Mouse (Mus musculus) embryonic facial prominence, embryonic 11.5 days (tissue): ENCODE measurements around the gene Bik. TPM values are rescaled to one million over a fixed set of nuclear protein-coding genes. Genes with fewer than 3 reads are reported as not detected.

ENCODE experiments used
- microRNA-seq: library from miRNA; unstranded; fragments of <30 nt; microRNA quantifications from one replicate; pipeline ENCODE4, GENCODE M21; 2016; ENCODE audit warnings: borderline number of aligned reads
- polyA plus RNA-seq: library from polyadenylated mRNA; unstranded; fragments of >200 nt; fragmentation: Nextera tagmentation; extraction: Ambion mirVana; gene quantifications from 2 replicates; pipeline ENCODE4 v1.2.1, GENCODE M21; 2014

Gene Bik
- polyA plus RNA-seq, 1 experiment from 2014 or later: 2.7 TPM

Small RNA genes within 50 kb of the gene (microRNA-seq; reads per million reads assigned to microRNA genes)
- gene Gm24575: not detected

Other genes starting within 250 kb of the Bik start
- 37.0 and 40.8 TPM in 2 replicates for gene Arfgap3, start 176.6 kb upstream of the Bik start, polyA plus RNA-seq
- gene Pacsin2, start 62.3 kb upstream of the Bik start, polyA plus RNA-seq: 41.7 and 41.9 TPM in 2 replicates
- gene Ttll1, start 16.0 kb upstream of the Bik start, polyA plus RNA-seq: 18.1 and 19.8 TPM in 2 replicates
- 24.7 and 32.5 TPM in 2 replicates for gene Tspo, start 36.7 kb downstream of the Bik start, polyA plus RNA-seq
- gene Mcat, start 36.9 kb downstream of the Bik start, polyA plus RNA-seq: 40.3 and 42.5 TPM in 2 replicates
- 48.6 and 54.4 TPM in 2 replicates for gene Ttll12, start 68.3 kb downstream of the Bik start, polyA plus RNA-seq
- 30.2 and 32.8 TPM in 2 replicates for gene Scube1, start 198.2 kb downstream of the Bik start, polyA plus RNA-seq